Mouse (Mus musculus) layer of hippocampus, adult 9-10 months (tissue): Measurements from ENCODE around the gene Tent4a.

Experiments
- DNase-seq: peaks from one replicate; pipeline ENCODE4 v3.0.0; 2022; ENCODE audit warnings: low spot score

Tent4a gene

DNA sequence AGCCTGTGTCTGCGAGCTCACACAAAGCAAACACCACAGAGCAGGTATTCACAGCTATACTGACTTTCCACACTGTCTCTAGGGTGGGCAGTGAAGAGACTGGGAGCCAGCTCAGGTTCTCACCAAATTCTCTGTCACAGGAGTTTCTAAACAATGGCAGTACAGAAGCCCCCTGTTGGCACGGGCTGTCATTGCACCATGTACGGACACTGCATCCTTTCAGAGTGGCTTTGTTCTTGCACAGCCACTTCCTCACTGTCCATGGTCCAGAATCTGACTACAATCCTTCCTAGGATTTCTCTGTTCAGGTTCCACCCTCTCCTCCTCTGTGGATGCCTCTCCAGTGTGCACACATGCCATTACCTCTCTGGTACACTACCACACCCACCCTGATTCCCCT lies 10.6 kb upstream of the Tent4a start:
- no peak for DNase-seq

- DNase-seq: no peak
Measured at GRCm38 (mm10) chr13:69543595-69543994, 9.2 kb upstream of the Tent4a start.

GRCm38 (mm10) chr13:69542571-69543352 lies 8.3 kb upstream of the Tent4a start:
- DNase-seq: no peak

DNA sequence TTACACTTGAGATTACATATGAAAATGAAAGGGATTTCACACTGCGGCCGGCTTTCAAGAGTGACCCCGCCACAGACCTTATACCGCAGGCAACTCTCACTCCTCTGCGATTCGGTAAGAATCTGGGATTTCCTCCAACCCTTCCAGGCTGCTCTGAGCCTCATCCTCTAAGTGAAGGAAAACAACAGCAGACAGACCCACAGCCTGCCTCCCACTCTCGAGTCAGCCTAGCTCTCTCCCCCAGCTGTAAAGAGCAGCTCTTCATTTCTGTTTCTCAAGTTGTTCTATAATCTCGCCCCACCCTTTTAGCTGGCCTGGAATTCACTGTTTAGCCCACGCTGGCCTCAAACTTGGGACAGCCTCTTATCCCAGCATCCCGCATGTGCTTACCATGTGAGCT lies 7.4 kb upstream of the Tent4a start:
- DNase-seq: no peak

DNA sequence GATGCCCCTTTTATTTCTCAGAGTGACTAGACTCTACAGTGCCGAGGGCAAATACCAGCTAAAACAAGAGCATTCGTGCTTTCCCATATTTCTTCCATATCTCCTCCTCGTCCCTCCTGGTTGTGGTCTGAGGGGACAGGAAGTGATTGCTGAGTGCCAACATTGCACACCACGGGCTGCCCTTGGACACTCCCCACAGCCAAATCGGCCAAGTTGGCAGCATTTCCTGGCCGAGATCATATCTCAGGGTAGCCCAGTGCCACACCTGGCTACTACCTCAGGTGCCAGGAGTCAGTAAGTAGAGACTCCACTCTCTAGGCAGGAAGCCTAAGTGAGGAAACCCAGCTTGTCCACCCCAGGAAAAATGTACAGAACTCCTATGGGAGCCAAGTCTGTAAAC lies 6.8 kb upstream of the Tent4a start:
- no peak for DNase-seq

GRCm38 (mm10) chr13:69538327-69538726 lies 3.9 kb upstream of the Tent4a start:
- DNase-seq: no peak

DNA sequence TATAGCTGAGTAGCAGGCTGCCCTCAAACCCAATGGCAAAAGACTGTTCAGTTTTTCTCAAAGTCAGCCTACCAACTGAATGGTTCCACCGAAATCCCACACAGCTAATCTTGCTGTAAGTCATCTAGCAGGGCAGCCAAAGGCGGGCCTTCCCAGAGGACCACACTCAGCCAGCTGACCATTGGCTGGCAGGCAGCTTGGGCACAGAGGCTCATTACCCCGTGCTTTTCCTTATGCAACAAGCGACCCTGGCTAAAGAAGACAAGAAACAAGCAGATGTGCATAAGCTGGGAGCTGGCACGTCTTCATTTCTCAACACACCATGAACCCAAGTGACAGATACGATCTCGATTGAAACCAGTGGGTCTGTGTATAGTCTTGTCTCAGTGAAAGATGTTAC lies 2.9 kb upstream of the Tent4a start:
- no peak for DNase-seq

DNA sequence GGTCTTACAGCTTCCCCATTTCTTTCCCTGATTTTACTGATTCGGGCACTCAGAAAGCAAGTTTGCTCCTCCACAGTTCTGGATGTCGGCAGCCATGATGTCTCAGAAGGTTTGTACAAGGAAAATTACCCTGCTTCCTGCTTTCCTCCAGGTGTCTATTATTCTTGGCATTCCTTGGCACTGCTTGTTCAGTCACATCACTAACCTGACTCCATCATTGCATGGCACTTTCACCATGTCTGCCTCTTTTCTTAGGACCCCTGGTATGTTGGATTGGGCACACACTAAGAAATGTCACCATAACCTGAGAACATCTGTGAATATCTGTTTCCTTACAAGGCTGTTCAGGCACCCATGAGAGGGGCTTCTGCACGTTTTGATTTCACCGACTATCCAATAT lies 1.6 kb upstream of the Tent4a start:
- DNase-seq: no peak

GRCm38 (mm10) chr13:69534654-69535551 lies 486 bp upstream of the Tent4a start:
- DNase-seq: peak; percentile 92

- DNase-seq: no peak
Measured at GRCm38 (mm10) chr13:69533405-69534333, 748 bp downstream of the Tent4a start, which contains the start of gene Nsun2. Gene Nsun2 (plus strand): TSS chr13:69533746.

GRCm38 (mm10) chr13:69532893-69533404 lies 1.5 kb downstream of the Tent4a start:
- no peak for DNase-seq

DNA sequence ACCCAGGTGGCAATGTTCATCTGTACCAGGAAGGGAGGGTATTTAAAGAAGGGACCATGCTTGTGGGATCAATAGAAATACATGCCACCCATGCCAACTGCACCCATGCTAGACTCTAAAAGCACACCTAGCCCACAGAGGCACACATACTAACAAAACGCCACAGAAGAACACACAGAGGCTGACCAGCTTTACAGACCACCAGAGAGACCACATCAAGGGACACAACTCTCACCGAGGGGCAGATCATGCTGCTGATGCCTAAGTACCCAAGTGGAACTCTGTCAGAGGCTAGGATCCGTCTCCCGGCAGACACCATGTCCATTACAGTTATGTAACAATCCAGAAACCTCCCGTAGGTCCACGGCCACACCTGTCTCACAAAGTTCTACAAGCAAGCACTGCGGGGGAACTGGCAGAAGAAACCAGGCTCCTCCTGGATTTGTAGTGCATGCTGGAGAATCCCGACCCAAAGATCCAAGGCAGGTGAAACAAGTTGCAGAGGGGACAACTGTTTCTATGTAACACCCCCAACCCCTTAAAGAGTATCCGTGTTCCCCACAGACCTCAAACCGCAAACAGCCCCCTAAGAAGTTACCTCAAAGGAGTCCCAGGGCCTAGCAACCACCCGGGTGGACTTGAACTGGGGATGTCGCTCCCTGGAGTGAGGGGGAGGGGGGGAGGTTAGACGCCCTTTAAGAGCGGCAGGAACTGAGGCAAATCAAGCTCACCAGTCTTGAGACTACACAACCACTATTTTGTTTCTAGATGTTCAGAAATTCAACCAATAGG lies 2.1 kb downstream of the Tent4a start:
- no peak for DNase-seq

- no peak for DNase-seq
Measured at GRCm38 (mm10) chr13:69531431-69531830, 3.0 kb downstream of the Tent4a start.

GRCm38 (mm10) chr13:69530951-69531350 lies 3.5 kb downstream of the Tent4a start:
- no peak for DNase-seq

DNA sequence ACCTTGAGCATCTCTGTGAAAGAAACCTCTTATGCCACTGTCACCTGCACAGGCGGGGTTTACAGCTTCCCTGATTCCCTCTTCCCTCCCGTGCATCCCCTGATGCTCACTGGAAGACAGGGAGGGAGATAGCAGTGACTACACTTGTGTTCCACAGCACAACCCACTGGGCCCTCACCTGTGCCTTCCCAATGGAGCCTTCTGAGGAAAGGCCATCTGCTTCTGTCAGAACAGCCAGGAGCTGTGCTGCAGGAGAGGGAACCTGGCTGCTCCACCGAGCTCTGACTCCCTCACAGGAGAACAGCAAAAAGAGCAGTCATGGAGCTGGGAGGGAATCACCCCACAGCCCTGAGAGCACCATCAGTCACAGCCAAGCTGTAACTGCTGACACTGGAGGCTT lies 4.3 kb downstream of the Tent4a start:
- no peak for DNase-seq

- no peak for DNase-seq
Measured at GRCm38 (mm10) chr13:69528531-69528930, 5.9 kb downstream of the Tent4a start.

- DNase-seq: no peak
Measured at GRCm38 (mm10) chr13:69525867-69526266, 8.6 kb downstream of the Tent4a start.

DNA sequence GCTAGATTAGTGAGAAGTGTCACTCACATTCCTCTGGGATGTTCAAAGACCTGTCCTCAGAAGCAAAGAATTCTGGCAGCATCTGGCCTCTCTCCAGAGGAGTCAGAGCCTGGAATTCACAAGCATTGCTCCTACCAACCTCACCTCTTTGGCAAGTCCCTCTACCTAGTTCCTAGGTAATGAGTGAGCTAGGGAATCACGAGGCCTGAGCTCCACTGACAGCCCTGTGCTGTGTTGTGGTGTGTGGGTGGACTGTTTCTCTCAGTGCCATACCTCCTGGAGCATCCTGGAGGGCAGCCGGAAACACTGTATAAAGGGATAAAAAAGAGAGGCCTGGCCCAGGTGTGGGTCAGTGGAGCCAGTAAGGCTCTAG lies 10.3 kb downstream of the Tent4a start:
- DNase-seq: no peak

DNA sequence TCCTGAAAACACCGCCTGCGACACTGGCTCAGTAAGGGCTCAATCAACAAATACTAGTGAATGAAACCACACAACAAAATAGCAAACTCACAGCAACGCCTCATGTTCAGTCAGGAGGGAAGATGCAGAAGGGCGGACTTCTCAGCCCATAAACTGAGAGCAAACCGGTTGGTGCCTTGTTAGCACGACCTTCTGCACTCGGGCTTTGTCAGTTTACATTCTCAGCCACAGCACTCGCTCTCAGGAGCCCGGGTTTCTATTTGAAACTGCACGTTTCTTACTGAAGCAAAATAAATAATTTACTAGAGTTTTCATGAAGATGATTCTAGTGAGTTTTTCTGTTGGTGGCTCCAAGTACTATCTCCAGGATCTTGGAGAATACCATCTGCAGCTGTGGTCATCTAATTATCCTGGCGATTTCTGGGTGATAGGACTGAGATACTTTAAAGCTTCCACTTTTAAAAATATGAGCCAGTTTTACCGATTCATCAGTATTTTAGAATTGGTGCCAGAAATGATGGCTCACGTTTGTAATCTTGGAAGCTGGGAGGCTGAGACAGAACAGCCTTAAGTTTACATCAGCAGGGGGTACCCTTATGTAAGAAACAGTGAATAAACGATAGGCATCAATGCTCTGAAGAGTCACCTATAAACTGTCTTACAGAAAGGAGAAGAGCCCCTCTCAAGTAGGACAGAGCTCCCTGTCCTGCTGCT lies 10.8 kb downstream of the Tent4a start:
- DNase-seq: no peak

DNA sequence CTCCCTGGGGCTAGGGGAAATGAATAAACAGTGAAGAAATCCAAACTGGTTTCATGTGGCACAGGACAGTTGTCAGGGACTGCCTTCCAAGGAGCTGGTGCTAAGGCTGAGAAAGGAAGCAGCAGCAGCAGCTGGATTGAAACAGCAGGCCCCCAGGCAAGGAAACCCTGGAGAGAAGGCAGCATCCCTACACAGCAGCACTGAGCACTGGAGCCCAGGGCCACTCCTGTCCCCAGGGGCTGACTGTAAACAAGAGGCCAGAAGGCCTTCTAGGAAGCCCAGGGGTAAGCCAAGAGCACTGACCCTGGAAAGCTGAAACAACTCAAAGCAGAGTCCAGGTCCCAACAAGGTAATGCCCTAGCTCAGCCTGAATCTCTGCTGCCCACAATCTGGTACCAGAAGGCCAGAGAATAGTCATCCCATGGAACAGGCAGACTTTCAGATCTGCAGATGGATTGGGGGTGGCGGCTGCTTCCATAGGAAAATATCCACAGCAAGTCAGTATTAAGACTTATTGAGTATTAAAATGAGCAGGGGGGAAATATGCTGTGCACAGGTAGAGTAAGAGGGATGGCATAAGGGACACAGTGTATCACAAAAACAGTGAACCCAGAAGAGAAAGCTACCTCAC lies 12.1 kb downstream of the Tent4a start:
- DNase-seq: no peak
